Mouse (Mus musculus) NIH3T3 (cell line): ENCODE data around the gene Prom2.
A peak's percentile ranks its signal among the peaks of the same experiment; 100 is the strongest.

ENCODE experiments used
- DNase-seq: peaks from one replicate; pipeline ENCODE4 v3.0.0-alpha.2; 2012; ENCODE audit warnings: low read depth

Gene Prom2

GRCm38 (mm10) chr2:127541185-127541584 is at the start of gene Prom2:
Prom2 (minus strand) TSS chr2:127541467.
- no peak for DNase-seq

- DNase-seq = no peak
Measured at GRCm38 (mm10) chr2:127590840-127591239, 49.6 kb upstream of the Prom2 start.

- DNase-seq = no peak
Measured at GRCm38 (mm10) chr2:127590204-127590603, 48.9 kb upstream of the Prom2 start.

- no peak for DNase-seq
Measured at GRCm38 (mm10) chr2:127588897-127589296, 47.6 kb upstream of the Prom2 start.

GRCm38 (mm10) chr2:127587514-127587844 is 46.2 kb upstream of the Prom2 start:
- DNase-seq = no peak

- peak; percentile 90 for DNase-seq
Measured at GRCm38 (mm10) chr2:127586694-127587513, 45.6 kb upstream of the Prom2 start, which contains the start of the genes Zfp661 and Mrps5. Zfp661 (minus strand) TSS chr2:127587094. Mrps5 (plus strand) TSS chr2:127587222.

GRCm38 (mm10) chr2:127584436-127584858 is 43.2 kb upstream of the Prom2 start:
- DNase-seq = peak; percentile 95

GRCm38 (mm10) chr2:127573322-127573721 is 32.1 kb upstream of the Prom2 start:
- DNase-seq = peak; percentile 59

- DNase-seq = peak; percentile 86
Measured at GRCm38 (mm10) chr2:127559070-127559966, 18.1 kb upstream of the Prom2 start.

- no peak for DNase-seq
Measured at GRCm38 (mm10) chr2:127551078-127551477, 9.8 kb upstream of the Prom2 start.

- DNase-seq = no peak
Measured at GRCm38 (mm10) chr2:127550446-127550845, 9.2 kb upstream of the Prom2 start.

- DNase-seq = no peak
Measured at GRCm38 (mm10) chr2:127549711-127550110, 8.4 kb upstream of the Prom2 start.

GRCm38 (mm10) chr2:127548342-127549074 is 7.2 kb upstream of the Prom2 start:
- no peak for DNase-seq

- no peak for DNase-seq
Measured at GRCm38 (mm10) chr2:127541697-127542096, 430 bp upstream of the Prom2 start.

GRCm38 (mm10) chr2:127539494-127539893 is 1.8 kb downstream of the Prom2 start:
- DNase-seq = peak; percentile 22

- DNase-seq = peak; percentile 52
Measured at GRCm38 (mm10) chr2:127537548-127537947, 3.7 kb downstream of the Prom2 start.

GRCm38 (mm10) chr2:127535363-127535762 is 5.9 kb downstream of the Prom2 start:
- peak; percentile 22 for DNase-seq

- DNase-seq = peak; percentile 69
Measured at GRCm38 (mm10) chr2:127532379-127532778, 8.9 kb downstream of the Prom2 start.

- no peak for DNase-seq
Measured at GRCm38 (mm10) chr2:127531592-127531991, 9.7 kb downstream of the Prom2 start.

GRCm38 (mm10) chr2:127530418-127530817 is 10.8 kb downstream of the Prom2 start:
- no peak for DNase-seq

GRCm38 (mm10) chr2:127525004-127525775 is 16.1 kb downstream of the Prom2 start:
- no peak for DNase-seq
